Mouse (Mus musculus): ENCODE measurements around the gene Bahcc1. TPM values are rescaled to one million over a fixed set of nuclear protein-coding genes. Genes with fewer than 3 reads are reported as not detected.
A peak's percentile ranks its signal among the peaks of the same experiment; 100 is the strongest.

Gene Bahcc1
- polyA plus RNA-seq, 1 experiment from 2014 or later = 16.8 TPM

GRCm38 (mm10) chr11:120296305-120297144 lies 63.8 kb downstream of the Bahcc1 start:
- Histone ChIP-seq H3K4me3 (no peak overlapping the region), H3K27ac (peak overlapping the region; percentile 18; the same call in 1 of the 2 replicates), H3K4me2 (replicated peaks) (no peak overlapping the region), H3K27me3 (no peaks in the 10 kb centered on the region), H3K9ac (0 out of 2 replicates have a peak overlapping the region, but pooled peaks have one; percentile 8), H3K4me1 (peaks cover 47% of the 10 kb centered on the region), H3K9me3 (no peaks in the 10 kb centered on the region), H3K36me3 (0 out of 2 replicates have a peak, but pooled peaks cover 7% of the 10 kb centered on the region)
- WGBS = 27% methylated on average over 13 of the region's 13 CpGs
- no peak for ATAC-seq (ENCODE audit: insufficient number of reproducible peaks, insufficient read depth, low FRiP score, low TSS enrichment)

GRCm38 (mm10) chr11:120297767-120298166 lies 65.0 kb downstream of the Bahcc1 start:
- Histone ChIP-seq H3K27me3 (no peaks in the 10 kb centered on the region), H3K4me2 (replicated peaks) (no peak overlapping the region), H3K9ac (no peak overlapping the region), H3K36me3 (0 out of 2 replicates have a peak, but pooled peaks cover 1% of the 10 kb centered on the region), H3K4me1 (peaks cover 40% of the 10 kb centered on the region), H3K9me3 (no peaks in the 10 kb centered on the region), H3K4me3 (no peak overlapping the region), H3K27ac (0 out of 2 replicates have a peak overlapping the region, but pooled peaks have one; percentile 18)
- no peak for ATAC-seq (ENCODE audit: insufficient number of reproducible peaks, insufficient read depth, low FRiP score, low TSS enrichment)
- WGBS = 73% methylated on average over 7 of the region's 7 CpGs

- Histone ChIP-seq H3K4me3 (no peak overlapping the region), H3K27ac (no peak overlapping the region), H3K27me3 (no peaks in the 10 kb centered on the region), H3K4me1 (peaks cover 33% of the 10 kb centered on the region), H3K9me3 (no peaks in the 10 kb centered on the region), H3K36me3 (no peaks in the 10 kb centered on the region), H3K9ac (no peak overlapping the region), H3K4me2 (replicated peaks) (no peak overlapping the region)
- no peak for ATAC-seq (ENCODE audit: insufficient number of reproducible peaks, insufficient read depth, low FRiP score, low TSS enrichment)
- WGBS = 84% methylated on average over 4 of the region's 4 CpGs
Observed at GRCm38 (mm10) chr11:120298441-120299141, 65.8 kb downstream of the Bahcc1 start.

GRCm38 (mm10) chr11:120299484-120299883 lies 66.7 kb downstream of the Bahcc1 start:
- 49% methylated on average over 5 of the region's 5 CpGs for WGBS
- Histone ChIP-seq H3K4me1 (peaks cover 35% of the 10 kb centered on the region), H3K4me2 (replicated peaks) (no peak overlapping the region), H3K9me3 (no peaks in the 10 kb centered on the region), H3K9ac (no peak overlapping the region), H3K36me3 (no peaks in the 10 kb centered on the region), H3K4me3 (no peak overlapping the region), H3K27me3 (no peaks in the 10 kb centered on the region), H3K27ac (no peak overlapping the region)
- no peak for ATAC-seq (ENCODE audit: insufficient number of reproducible peaks, insufficient read depth, low FRiP score, low TSS enrichment)

- no peak overlapping the region for H3K9ac ChIP-seq
- H3K9me3 ChIP-seq = no peaks in the 10 kb centered on the region
- no peaks in the 10 kb centered on the region for H3K27me3 ChIP-seq
- no peak for ATAC-seq (ENCODE audit: insufficient number of reproducible peaks, insufficient read depth, low FRiP score, low TSS enrichment)
- H3K27ac ChIP-seq = no peak overlapping the region
- peaks cover 36% of the 10 kb centered on the region for H3K4me1 ChIP-seq
- H3K4me3 ChIP-seq = no peak overlapping the region
- no peak overlapping the region for H3K4me2 ChIP-seq (replicated peaks)
- WGBS = 84% methylated on average over 9 of the region's 9 CpGs
- H3K36me3 ChIP-seq = no peaks in the 10 kb centered on the region
Observed at GRCm38 (mm10) chr11:120303119-120303518, 70.4 kb downstream of the Bahcc1 start.

- peaks cover 41% of the 10 kb centered on the region for H3K4me1 ChIP-seq
- 86% methylated on average over 21 of the region's 21 CpGs for WGBS
Observed at GRCm38 (mm10) chr11:120303559-120304349, 71.0 kb downstream of the Bahcc1 start.

GRCm38 (mm10) chr11:120304350-120304694 lies 71.6 kb downstream of the Bahcc1 start:
- H3K9ac ChIP-seq = no peak overlapping the region
- H3K4me3 ChIP-seq = peak overlapping the region; percentile 42
- WGBS = 35% methylated on average over 5 of the region's 5 CpGs

More at GRCm38 (mm10) chr11:120303559-120304349, 71.0 kb downstream of the Bahcc1 start:
- Histone ChIP-seq H3K4me2 (replicated peaks) (peak overlapping the region; percentile 60; the same call in 1 of the 2 replicates), H3K27ac (peak overlapping the region; percentile 41; the same call in 1 of the 2 replicates), H3K9ac (no peak overlapping the region), H3K27me3 (no peaks in the 10 kb centered on the region), H3K9me3 (no peaks in the 10 kb centered on the region), H3K4me3 (no peak overlapping the region), H3K36me3 (no peaks in the 10 kb centered on the region)
- no peak for ATAC-seq (ENCODE audit: insufficient number of reproducible peaks, insufficient read depth, low FRiP score, low TSS enrichment)

GRCm38 (mm10) chr11:120304886-120305534 lies 72.3 kb downstream of the Bahcc1 start:
- peak; percentile 86 for ATAC-seq (ENCODE audit: insufficient number of reproducible peaks, insufficient read depth, low FRiP score, low TSS enrichment)
- Histone ChIP-seq H3K27ac (peak overlapping the region; percentile 83), H3K4me3 (peak overlapping the region; percentile 42), H3K9me3 (no peaks in the 10 kb centered on the region), H3K27me3 (no peaks in the 10 kb centered on the region), H3K36me3 (no peaks in the 10 kb centered on the region), H3K4me2 (replicated peaks) (peak overlapping the region; percentile 60), H3K4me1 (peaks cover 41% of the 10 kb centered on the region), H3K9ac (peak overlapping the region; percentile 61)
- WGBS = under 1% methylated on average over 51 of the region's 53 CpGs

More at GRCm38 (mm10) chr11:120304350-120304694, 71.6 kb downstream of the Bahcc1 start:
- Histone ChIP-seq H3K27ac (peak overlapping the region; percentile 83; the same call in 1 of the 2 replicates), H3K4me1 (peaks cover 41% of the 10 kb centered on the region), H3K27me3 (no peaks in the 10 kb centered on the region), H3K9me3 (no peaks in the 10 kb centered on the region), H3K4me2 (replicated peaks) (peak overlapping the region; percentile 60), H3K36me3 (no peaks in the 10 kb centered on the region)
- no peak for ATAC-seq (ENCODE audit: insufficient number of reproducible peaks, insufficient read depth, low FRiP score, low TSS enrichment)

- 23% methylated on average over 15 of the region's 15 CpGs for WGBS
- ATAC-seq (ENCODE audit: insufficient number of reproducible peaks, insufficient read depth, low FRiP score, low TSS enrichment) = no peak
- H3K4me2 ChIP-seq (replicated peaks) = peak overlapping the region; percentile 60
- H3K9ac ChIP-seq = peak overlapping the region; percentile 43
- H3K4me3 ChIP-seq = peak overlapping the region; percentile 42
- H3K27ac ChIP-seq = peak overlapping the region; percentile 83
- H3K4me1 ChIP-seq = peaks cover 47% of the 10 kb centered on the region
- H3K9me3 ChIP-seq = no peaks in the 10 kb centered on the region
- H3K36me3 ChIP-seq = no peaks in the 10 kb centered on the region
- H3K27me3 ChIP-seq = no peaks in the 10 kb centered on the region
Observed at GRCm38 (mm10) chr11:120305535-120306365, 73.0 kb downstream of the Bahcc1 start.

- H3K9me3 ChIP-seq = no peaks in the 10 kb centered on the region
- H3K27ac ChIP-seq = peak overlapping the region; percentile 1; the same call in 1 of the 2 replicates
- peak overlapping the region; percentile 43; the same call in 1 of the 2 replicates for H3K9ac ChIP-seq
- no peak for ATAC-seq (ENCODE audit: insufficient number of reproducible peaks, insufficient read depth, low FRiP score, low TSS enrichment)
- WGBS = 39% methylated on average over 12 of the region's 12 CpGs
- H3K4me3 ChIP-seq = peak overlapping the region; percentile 42; the same call in 1 of the 2 replicates
- H3K4me1 ChIP-seq = peaks cover 51% of the 10 kb centered on the region
- H3K36me3 ChIP-seq = no peaks in the 10 kb centered on the region
- no peaks in the 10 kb centered on the region for H3K27me3 ChIP-seq
- peak overlapping the region; percentile 60 for H3K4me2 ChIP-seq (replicated peaks)
Observed at GRCm38 (mm10) chr11:120306366-120307131, 73.8 kb downstream of the Bahcc1 start.
